Mouse (Mus musculus): ENCODE measurements around the gene Slco1a6. TPM values are rescaled to one million over a fixed set of nuclear protein-coding genes. Genes with fewer than 3 reads are reported as not detected.
"Not testable (repeated sequence)": the region's sequence is repeated elsewhere in the genome, so short reads cannot be mapped to it uniquely, and the experiment has no call there.

Gene Slco1a6
- not detected in 2 replicates for polyA plus RNA-seq (2014; fragmentation: Nextera tagmentation; extraction: Ambion mirVana)

GRCm38 (mm10) chr6:142208421-142208820 lies at the start of gene Slco1a6:
Gene Slco1a6 (minus strand): TSS chr6:142208521.
- WGBS = 88% methylated on average over 4 of the region's 4 CpGs
- Histone ChIP-seq H3K27me3 (ENCODE audit: insufficient read depth, low read length) (no peaks in the 10 kb centered on the region), H3K4me2 (no peak within 1 kb of the TSS), H3K9ac (no peak within 1 kb of the TSS), H3K27ac (ENCODE audit: low read depth) (no peak within 1 kb of the TSS), H3K36me3 (ENCODE audit: insufficient read depth) (no peaks in the 10 kb centered on the region), H3K4me1 (ENCODE audit: insufficient read depth) (no peaks in the 10 kb centered on the region), H3K4me3 (ENCODE audit: low read depth, low read length) (no peak within 1 kb of the TSS), H3K9me3 (ENCODE audit: low read depth, low read length) (no peaks in the 10 kb centered on the region)
- ATAC-seq (ENCODE audit: insufficient read depth) (no peak), DNase-seq (no peak)
- TF ChIP-seq CTCF (IDR thresholded peaks at IDR 0.05; ENCODE audit: low read depth) = no peak

GRCm38 (mm10) chr6:142250738-142251307 lies 42.5 kb upstream of the Slco1a6 start:
- H3K9me3 ChIP-seq (ENCODE audit: low read depth, low read length); DNase-seq; H3K4me2 ChIP-seq; H3K4me3 ChIP-seq (ENCODE audit: low read depth, low read length); H3K9ac ChIP-seq; H3K4me1 ChIP-seq (ENCODE audit: insufficient read depth); ATAC-seq (ENCODE audit: insufficient read depth); H3K27ac ChIP-seq (ENCODE audit: low read depth); H3K27me3 ChIP-seq (ENCODE audit: insufficient read depth, low read length); H3K36me3 ChIP-seq (ENCODE audit: insufficient read depth): not testable (repeated sequence)
- 90% methylated on average over 1 of the region's 1 CpGs for WGBS

- no peak for DNase-seq
Measured at GRCm38 (mm10) chr6:142245065-142245464, 36.7 kb upstream of the Slco1a6 start.

GRCm38 (mm10) chr6:142239468-142239867 lies 31.1 kb upstream of the Slco1a6 start:
- H3K4me2 ChIP-seq = no peak overlapping the region
- 76% methylated on average over 1 of the region's 1 CpGs for WGBS

More at GRCm38 (mm10) chr6:142245065-142245464, 36.7 kb upstream of the Slco1a6 start:
- H3K27me3 ChIP-seq (ENCODE audit: insufficient read depth, low read length) = no peaks in the 10 kb centered on the region
- no peak overlapping the region for H3K27ac ChIP-seq (ENCODE audit: low read depth)
- no peaks in the 10 kb centered on the region for H3K36me3 ChIP-seq (ENCODE audit: insufficient read depth)
- H3K9me3 ChIP-seq (ENCODE audit: low read depth, low read length) = no peaks in the 10 kb centered on the region
- no peak for ATAC-seq (ENCODE audit: insufficient read depth)
- no peak overlapping the region for H3K9ac ChIP-seq
- H3K4me2 ChIP-seq = no peak overlapping the region
- H3K4me3 ChIP-seq (ENCODE audit: low read depth, low read length) = no peak overlapping the region
- H3K4me1 ChIP-seq (ENCODE audit: insufficient read depth) = no peaks in the 10 kb centered on the region
- no peak for TF ChIP-seq CTCF (IDR thresholded peaks at IDR 0.05; ENCODE audit: low read depth)
- WGBS = 74% methylated on average over 5 of the region's 5 CpGs

GRCm38 (mm10) chr6:142220138-142220537 lies 11.8 kb upstream of the Slco1a6 start:
- no peak overlapping the region for H3K27ac ChIP-seq (ENCODE audit: low read depth)
- TF ChIP-seq CTCF (IDR thresholded peaks at IDR 0.05; ENCODE audit: low read depth) = no peak
- H3K4me3 ChIP-seq (ENCODE audit: low read depth, low read length) = no peak overlapping the region
- ATAC-seq (ENCODE audit: insufficient read depth) (0 out of 2 replicates have a peak, but pooled peaks have one; percentile 11), DNase-seq (no peak)
- H3K9me3 ChIP-seq (ENCODE audit: low read depth, low read length) = no peaks in the 10 kb centered on the region
- no peaks in the 10 kb centered on the region for H3K27me3 ChIP-seq (ENCODE audit: insufficient read depth, low read length)
- no peak overlapping the region for H3K9ac ChIP-seq
- H3K4me1 ChIP-seq (ENCODE audit: insufficient read depth) = no peaks in the 10 kb centered on the region
- H3K4me2 ChIP-seq = no peak overlapping the region
- no peaks in the 10 kb centered on the region for H3K36me3 ChIP-seq (ENCODE audit: insufficient read depth)

More at GRCm38 (mm10) chr6:142239468-142239867, 31.1 kb upstream of the Slco1a6 start:
- H3K9ac ChIP-seq = no peak overlapping the region
- no peaks in the 10 kb centered on the region for H3K4me1 ChIP-seq (ENCODE audit: insufficient read depth)
- H3K36me3 ChIP-seq (ENCODE audit: insufficient read depth) = no peaks in the 10 kb centered on the region
- H3K9me3 ChIP-seq (ENCODE audit: low read depth, low read length) = no peaks in the 10 kb centered on the region
- no peak overlapping the region for H3K27ac ChIP-seq (ENCODE audit: low read depth)
- H3K27me3 ChIP-seq (ENCODE audit: insufficient read depth, low read length) = no peaks in the 10 kb centered on the region
- no peak overlapping the region for H3K4me3 ChIP-seq (ENCODE audit: low read depth, low read length)
- ATAC-seq (ENCODE audit: insufficient read depth) (no peak), DNase-seq (no peak)
- TF ChIP-seq CTCF (IDR thresholded peaks at IDR 0.05; ENCODE audit: low read depth) = no peak

- no peak overlapping the region for H3K9ac ChIP-seq
- no peaks in the 10 kb centered on the region for H3K36me3 ChIP-seq (ENCODE audit: insufficient read depth)
- no peak overlapping the region for H3K4me2 ChIP-seq
- no peaks in the 10 kb centered on the region for H3K27me3 ChIP-seq (ENCODE audit: insufficient read depth, low read length)
- H3K27ac ChIP-seq (ENCODE audit: low read depth) = no peak overlapping the region
- no peaks in the 10 kb centered on the region for H3K9me3 ChIP-seq (ENCODE audit: low read depth, low read length)
- 0 out of 2 replicates have a peak, but pooled peaks have one; percentile 47 for ATAC-seq (ENCODE audit: insufficient read depth)
- no peaks in the 10 kb centered on the region for H3K4me1 ChIP-seq (ENCODE audit: insufficient read depth)
- H3K4me3 ChIP-seq (ENCODE audit: low read depth, low read length) = no peak overlapping the region
- peak; percentile 25 for DNase-seq
- no peak for TF ChIP-seq CTCF (IDR thresholded peaks at IDR 0.05; ENCODE audit: low read depth)
Measured at GRCm38 (mm10) chr6:142211821-142212220, 3.5 kb upstream of the Slco1a6 start.

GRCm38 (mm10) chr6:142209749-142210148 lies 1.4 kb upstream of the Slco1a6 start:
- TF ChIP-seq CTCF (IDR thresholded peaks at IDR 0.05; ENCODE audit: low read depth) = no peak
- no peak for DNase-seq
- Histone ChIP-seq H3K36me3 (ENCODE audit: insufficient read depth) (no peaks in the 10 kb centered on the region), H3K27me3 (ENCODE audit: insufficient read depth, low read length) (no peaks in the 10 kb centered on the region), H3K9me3 (ENCODE audit: low read depth, low read length) (no peaks in the 10 kb centered on the region), H3K27ac (ENCODE audit: low read depth) (no peak overlapping the region), H3K9ac (no peak overlapping the region), H3K4me3 (ENCODE audit: low read depth, low read length) (no peak overlapping the region), H3K4me2 (no peak overlapping the region), H3K4me1 (ENCODE audit: insufficient read depth) (no peaks in the 10 kb centered on the region)
- no peak for ATAC-seq (ENCODE audit: insufficient read depth)

- Histone ChIP-seq H3K9ac (no peak overlapping the region), H3K4me1 (ENCODE audit: insufficient read depth) (no peaks in the 10 kb centered on the region), H3K4me3 (ENCODE audit: low read depth, low read length) (no peak overlapping the region), H3K36me3 (ENCODE audit: insufficient read depth) (no peaks in the 10 kb centered on the region), H3K9me3 (ENCODE audit: low read depth, low read length) (no peaks in the 10 kb centered on the region), H3K27me3 (ENCODE audit: insufficient read depth, low read length) (no peaks in the 10 kb centered on the region), H3K27ac (ENCODE audit: low read depth) (no peak overlapping the region), H3K4me2 (no peak overlapping the region)
- ATAC-seq (ENCODE audit: insufficient read depth) = no peak
- DNase-seq = no peak
- TF ChIP-seq CTCF (IDR thresholded peaks at IDR 0.05; ENCODE audit: low read depth) = no peak
Measured at GRCm38 (mm10) chr6:142200524-142200923, 7.8 kb downstream of the Slco1a6 start.

Measured in lung, embryonic 14.5 days (tissue).